Mouse (Mus musculus) MEL (cell line): ENCODE data around the gene Slc39a11. TPM values are rescaled to one million over a fixed set of nuclear protein-coding genes. Genes with fewer than 3 reads are reported as not detected.

ENCODE experiments used
- DNase-seq: peaks from one replicate; pipeline ENCODE4 v3.0.0; 2011; ENCODE audit warnings: low read depth, low spot score
- H3K27ac ChIP-seq: 2 replicates; pipeline ENCODE4 v1.5.1; 2012; ENCODE audit warnings: low read depth, mild to moderate bottlenecking, control low read depth, low read length, moderate library complexity; ENCODE audit not compliant: control insufficient read depth
- H3K27me3 ChIP-seq, 2 experiments: fragments of 150-350 bp in 1 of 2; sonication (generic) in 1 of 2; 2 replicates each; pipeline ENCODE4 v1.6.1; 2012; ENCODE audit warnings: low read length in 2 of 2, mild to moderate bottlenecking in 2 of 2, improper control_type of control experiment in 1 of 2, moderate library complexity in 1 of 2; ENCODE audit not compliant: insufficient read depth in 2 of 2, control insufficient read depth in 1 of 2
- H3K36me3 ChIP-seq, 2 experiments: 2 replicates each; pipeline ENCODE4 v1.6.1; 2012 to 2014; ENCODE audit warnings: low read length in 2 of 2, improper control_type of control experiment in 1 of 2, inconsistent platforms in 1 of 2, mild to moderate bottlenecking in 1 of 2; ENCODE audit not compliant: insufficient read depth in 2 of 2, control insufficient read depth in 1 of 2
- H3K4me1 ChIP-seq, 2 experiments: fragments of 150-350 bp in 1 of 2; sonication (generic) in 1 of 2; 2 replicates each; pipeline ENCODE4 v1.6.1; 2012; ENCODE audit warnings: low read length in 2 of 2, improper control_type of control experiment in 1 of 2, mild to moderate bottlenecking in 1 of 2; ENCODE audit not compliant: insufficient read depth in 2 of 2, control insufficient read depth in 1 of 2
- H3K4me3 ChIP-seq, 2 experiments: fragments of 150-350 bp in 1 of 2; sonication (generic) in 1 of 2; 2 replicates each; pipeline ENCODE4 v1.5.1; 2012; ENCODE audit warnings: low read depth in 2 of 2, low read length in 2 of 2, mild to moderate bottlenecking in 2 of 2, moderate library complexity in 2 of 2, control low read depth in 1 of 2, improper control_type of control experiment in 1 of 2; ENCODE audit not compliant: control insufficient read depth in 1 of 2, insufficient read depth in 1 of 2
- H3K79me2 ChIP-seq: 2 replicates; pipeline ENCODE4 v1.6.1; 2012; ENCODE audit warnings: mild to moderate bottlenecking, low read length, moderate library complexity; ENCODE audit not compliant: control insufficient read depth, poor library complexity, insufficient read depth
- H3K9ac ChIP-seq: 2 replicates; pipeline ENCODE4 v1.6.1; 2012; ENCODE audit warnings: low read depth, mild to moderate bottlenecking, control low read depth, low read length, moderate library complexity; ENCODE audit not compliant: control insufficient read depth, poor library complexity, severe bottlenecking
- H3K9me3 ChIP-seq: fragments of 150-350 bp; sonication (generic); replicated peaks from 2 replicates; pipeline ENCODE4 v1.6.1; 2012; ENCODE audit warnings: mild to moderate bottlenecking, low read length, improper control_type of control experiment, moderate library complexity; ENCODE audit not compliant: insufficient read depth
- CHD2 ChIP-seq: IDR thresholded peaks from 2 replicates; pipeline ENCODE4 v1.6.1; 2011; ENCODE audit warnings: low read length, improper control_type of control experiment
- CTCF ChIP-seq, 3 experiments: IDR thresholded peaks in 2 of 3; conservative IDR thresholded peaks in 1 of 3; 2 replicates each; pipeline ENCODE4 v1.5.1; 2011 to 2012; ENCODE audit warnings: low read length in 3 of 3, low read depth in 2 of 3, mild to moderate bottlenecking in 2 of 3, improper control_type of control experiment in 1 of 3, inconsistent platforms in 1 of 3, mixed read lengths in 1 of 3, moderate library complexity in 1 of 3; ENCODE audit not compliant: control insufficient read depth in 1 of 3, insufficient read depth in 1 of 3, poor library complexity in 1 of 3, severe bottlenecking in 1 of 3
- EP300 ChIP-seq, 2 experiments: IDR thresholded peaks; 2 replicates each; pipeline ENCODE4 v1.6.1; 2011; ENCODE audit warnings: improper control_type of control experiment in 2 of 2, low read length in 2 of 2, low read depth in 1 of 2, mild to moderate bottlenecking in 1 of 2
- ETS1 ChIP-seq: IDR thresholded peaks from 2 replicates; pipeline ENCODE4 v1.6.1; 2012; ENCODE audit warnings: low read depth, mild to moderate bottlenecking, inconsistent platforms, low read length, improper control_type of control experiment, moderate library complexity
- GABPA ChIP-seq: IDR thresholded peaks from 2 replicates; pipeline ENCODE4 v1.6.1; 2012; ENCODE audit warnings: low read depth, mild to moderate bottlenecking, inconsistent platforms, low read length, improper control_type of control experiment, moderate library complexity
- GATA1 ChIP-seq: IDR thresholded peaks from 2 replicates; pipeline ENCODE4 v1.6.1; 2011; ENCODE audit warnings: low read depth, low read length, improper control_type of control experiment
- MEF2A ChIP-seq: IDR thresholded peaks from 2 replicates; pipeline ENCODE4 v1.6.1; 2014; ENCODE audit warnings: low read depth, mild to moderate bottlenecking, inconsistent platforms, low read length, improper control_type of control experiment; ENCODE audit not compliant: poor library complexity, insufficient replicate concordance, severe bottlenecking; ENCODE audit errors: extremely low read depth
- MYB ChIP-seq: IDR thresholded peaks from 2 replicates; pipeline ENCODE4 v1.6.1; 2011; ENCODE audit warnings: mild to moderate bottlenecking, low read depth, low read length, improper control_type of control experiment
- MYC ChIP-seq: IDR thresholded peaks from 2 replicates; pipeline ENCODE4 v1.6.1; 2011; ENCODE audit warnings: low read depth, mild to moderate bottlenecking, low read length, improper control_type of control experiment, moderate library complexity
- NRF1 ChIP-seq: IDR thresholded peaks from 2 replicates; pipeline ENCODE4 v1.6.1; 2014; ENCODE audit warnings: low read depth, mild to moderate bottlenecking, inconsistent platforms, low read length, improper control_type of control experiment, moderate library complexity; ENCODE audit not compliant: poor library complexity, insufficient read depth, severe bottlenecking
- POLR2A ChIP-seq, 2 experiments: IDR thresholded peaks; 2 replicates each; pipeline ENCODE4 v1.6.1; 2011 to 2012; ENCODE audit warnings: low read length in 2 of 2, mild to moderate bottlenecking in 2 of 2, control low read depth in 1 of 2, improper control_type of control experiment in 1 of 2, low read depth in 1 of 2, moderate library complexity in 1 of 2; ENCODE audit not compliant: control insufficient read depth in 1 of 2, insufficient read depth in 1 of 2, poor library complexity in 1 of 2
- POLR2AphosphoS2 ChIP-seq: IDR thresholded peaks from 2 replicates; pipeline ENCODE4 v1.6.1; 2011; ENCODE audit warnings: low read length, improper control_type of control experiment
- RCOR1 ChIP-seq: IDR thresholded peaks from 2 replicates; pipeline ENCODE4 v1.6.1; 2012; ENCODE audit warnings: low read depth, mild to moderate bottlenecking, inconsistent platforms, low read length, improper control_type of control experiment
- SMC3 ChIP-seq: IDR thresholded peaks from 2 replicates; pipeline ENCODE4 v1.6.1; 2011; ENCODE audit warnings: low read depth, low read length, improper control_type of control experiment
- UBTF ChIP-seq: IDR thresholded peaks from 2 replicates; pipeline ENCODE4 v1.6.1; 2012; ENCODE audit warnings: low read depth, mild to moderate bottlenecking, inconsistent platforms, low read length, improper control_type of control experiment, moderate library complexity, borderline replicate concordance; ENCODE audit not compliant: insufficient read depth
- USF1 ChIP-seq: IDR thresholded peaks from 2 replicates; pipeline ENCODE4 v1.6.1; 2014; ENCODE audit warnings: low read depth, mild to moderate bottlenecking, inconsistent platforms, low read length, improper control_type of control experiment, moderate library complexity
- USF2 ChIP-seq, 2 experiments: IDR thresholded peaks; 2 replicates each; pipeline ENCODE4 v1.6.1; 2011 to 2012; ENCODE audit warnings: improper control_type of control experiment in 2 of 2, low read length in 2 of 2, borderline replicate concordance in 1 of 2, inconsistent platforms in 1 of 2, low read depth in 1 of 2, mild to moderate bottlenecking in 1 of 2; ENCODE audit not compliant: insufficient read depth in 1 of 2
- ZC3H11A ChIP-seq: IDR thresholded peaks from 2 replicates; pipeline ENCODE4 v1.6.1; 2012; ENCODE audit warnings: low read depth, mild to moderate bottlenecking, inconsistent platforms, low read length, improper control_type of control experiment
- ZKSCAN1 ChIP-seq: IDR thresholded peaks from 2 replicates; pipeline ENCODE4 v1.6.1; 2012; ENCODE audit warnings: low read depth, mild to moderate bottlenecking, inconsistent platforms, low read length, improper control_type of control experiment, moderate library complexity
- ZNF384 ChIP-seq: IDR thresholded peaks from 2 replicates; pipeline ENCODE4 v1.6.1; 2012; ENCODE audit warnings: low read depth, mild to moderate bottlenecking, inconsistent platforms, low read length, improper control_type of control experiment
- polyA plus RNA-seq, 2 experiments: library from polyadenylated mRNA; stranded (reverse) in 1 of 2; unstranded in 1 of 2; fragments of >175 nt in 1 of 2; fragments of >200 nt in 1 of 2; gene quantifications; 2 replicates each; pipeline versions ENCODE4 v1.2.1 to v1.2.4; 2012; ENCODE audit warnings: low replicate concordance in 2 of 2, low read depth in 1 of 2; ENCODE audit not compliant: insufficient read length in 2 of 2, insufficient read depth in 1 of 2, missing spikeins in 1 of 2
- total RNA-seq: library from RNA; depleted of rRNA; stranded (reverse); fragments of 300-350 nt; gene quantifications from 2 replicates; pipeline ENCODE4 v1.2.3, GENCODE M21; 2012

The Slc39a11 gene
- total and polyA plus RNA-seq, 3 experiments, result 34.2 to 45.6 TPM; not detected in 1

GRCm38 (mm10) chr11:113494021-113494546, 155.8 kb downstream of the Slc39a11 start:
- Histone ChIP-seq H3K79me2 (no peaks in the 10 kb centered on the region), H3K9ac (no peak overlapping the region), H3K36me3 (no peaks in the 10 kb centered on the region; a peak in 1 of 4 replicates), H3K27ac (no peak overlapping the region), H3K27me3 (no peaks in the 10 kb centered on the region), H3K4me1 (no peaks in the 10 kb centered on the region), H3K9me3 (no peaks in the 10 kb centered on the region), H3K4me3 (no peak overlapping the region)
- DNase-seq, result no peak
- TF ChIP-seq GABPA (no peak), MEF2A (no peak), MYB (no peak), USF2 (IDR thresholded peaks at IDR 0.05; ENCODE audit: borderline replicate concordance in 1 of 2, insufficient read depth in 1 of 2, low read depth in 1 of 2, low read length in 2 of 2) (no peak), NRF1 (no peak), USF1 (no peak), GATA1 (no peak), RCOR1 (no peak), MYC (no peak), CTCF (IDR thresholded peaks at IDR 0.05 in 2 of 3, conservative IDR thresholded peaks at IDR 0.05 in 1 of 3; ENCODE audit: control insufficient read depth in 1 of 3, insufficient read depth in 1 of 3, low read depth in 2 of 3, low read length in 3 of 3, poor library complexity in 1 of 3, severe bottlenecking in 1 of 3) (no peak), EP300 (IDR thresholded peaks at IDR 0.05; ENCODE audit: low read depth in 1 of 2, low read length in 2 of 2) (no peak), POLR2A (IDR thresholded peaks at IDR 0.05; ENCODE audit: control insufficient read depth in 1 of 2, insufficient read depth in 1 of 2, low read depth in 1 of 2, low read length in 2 of 2, poor library complexity in 1 of 2) (no peak), ZKSCAN1 (no peak), ZC3H11A (no peak), SMC3 (no peak)

GRCm38 (mm10) chr11:113490530-113491520, 159.1 kb downstream of the Slc39a11 start:
- Histone ChIP-seq H3K4me1 (peaks cover 6 to 9% of the 10 kb centered on the region in 2 experiments), H3K9me3 (no peaks in the 10 kb centered on the region), H3K36me3 (peaks cover 2% of the 10 kb centered on the region in 2 experiments; a peak in 3 of 4 replicates), H3K79me2 (no peaks in the 10 kb centered on the region), H3K4me3 (no peak overlapping the region), H3K27me3 (no peaks in the 10 kb centered on the region), H3K9ac (no peak overlapping the region), H3K27ac (no peak overlapping the region)
- no peak for TF ChIP-seq MYC
- TF ChIP-seq ETS1, result no peak
- no peak for TF ChIP-seq USF1
- TF ChIP-seq ZNF384, result no peak
- TF ChIP-seq UBTF, result no peak
- TF ChIP-seq SMC3, result no peak
- no peak for TF ChIP-seq CHD2
- no peak for TF ChIP-seq POLR2AphosphoS2
- no peak for TF ChIP-seq CTCF (IDR thresholded peaks at IDR 0.05 in 2 of 3, conservative IDR thresholded peaks at IDR 0.05 in 1 of 3; ENCODE audit: control insufficient read depth in 1 of 3, insufficient read depth in 1 of 3, low read depth in 2 of 3, low read length in 3 of 3, poor library complexity in 1 of 3, severe bottlenecking in 1 of 3)
- no peak for DNase-seq
